Mouse (Mus musculus) cerebellum, adult 8-10 months (tissue): Measurements from ENCODE around the gene Adipor1.
"Not testable (repeated sequence)": the region's sequence is repeated elsewhere in the genome, so short reads cannot be mapped to it uniquely, and the experiment has no call there.

Experiments used
- DNase-seq: peaks from one replicate; pipeline ENCODE4 v3.0.0; 2022

The Adipor1 gene

GRCm38 (mm10) chr1:134419751-134420458, 4.7 kb downstream of the Adipor1 start:
- DNase-seq: no peak

- DNase-seq: no peak
Observed at GRCm38 (mm10) chr1:134423911-134424310, 8.7 kb downstream of the Adipor1 start.

DNA sequence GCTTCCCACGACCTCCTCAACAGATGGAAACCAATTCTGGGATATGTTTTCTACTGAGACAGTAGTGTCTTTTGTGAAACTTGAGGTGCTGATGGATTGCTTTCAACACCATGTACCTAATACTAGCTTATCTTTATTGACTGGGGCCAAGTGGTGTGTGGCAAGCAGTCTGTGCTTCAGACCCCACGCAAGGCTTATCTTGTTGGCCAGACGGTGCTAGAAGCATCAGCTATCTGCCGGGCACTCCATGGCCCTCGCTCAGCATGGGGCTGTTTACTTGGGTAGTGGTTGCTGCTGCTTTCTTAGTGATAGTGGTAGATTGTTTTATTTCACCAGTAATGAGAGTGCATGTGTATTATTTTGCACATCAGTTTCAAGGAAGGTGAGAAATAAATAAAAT, 11.1 kb downstream of the Adipor1 start:
- DNase-seq: no peak

- no peak for DNase-seq
Observed at GRCm38 (mm10) chr1:134433002-134433401, 17.8 kb downstream of the Adipor1 start.

DNA sequence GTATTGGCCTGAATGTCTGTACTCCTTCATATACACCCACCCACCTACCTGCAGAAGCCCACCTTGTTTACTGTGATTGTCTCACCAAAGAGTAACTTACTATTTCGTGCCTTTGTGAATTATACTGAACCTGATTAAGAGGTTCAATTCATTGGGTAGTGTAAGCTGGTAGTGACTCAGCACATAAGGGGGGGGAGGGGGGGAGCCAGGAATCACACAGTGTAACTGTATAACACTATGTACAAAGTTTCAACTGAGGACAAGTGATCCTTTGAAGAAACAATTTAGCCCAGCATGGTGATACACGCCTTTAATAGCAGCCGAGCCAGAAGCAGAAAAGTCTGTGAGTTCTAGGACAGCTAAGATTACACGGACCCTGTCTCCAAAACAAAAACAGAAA, 18.3 kb downstream of the Adipor1 start:
- no peak for DNase-seq

DNA sequence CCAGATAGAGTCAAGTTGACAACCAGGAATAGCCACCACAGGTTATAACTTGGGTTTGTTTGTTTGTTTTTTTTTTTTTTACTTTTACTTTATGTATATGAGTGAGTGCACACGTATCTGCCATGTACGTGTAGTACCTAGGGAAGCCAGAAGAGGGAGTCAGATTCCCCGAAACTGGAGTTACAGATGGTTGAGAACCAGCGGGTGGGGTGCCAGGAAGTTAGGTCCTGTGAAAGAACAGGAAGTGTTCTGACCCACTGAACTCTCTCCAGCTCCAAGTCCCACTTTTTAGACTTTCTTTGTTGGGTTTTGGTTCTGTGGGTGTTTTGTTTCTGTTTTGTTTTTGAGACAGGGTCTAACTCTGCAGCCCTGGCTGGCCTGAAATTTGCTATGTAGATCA, 20.2 kb downstream of the Adipor1 start:
- no peak for DNase-seq

DNA sequence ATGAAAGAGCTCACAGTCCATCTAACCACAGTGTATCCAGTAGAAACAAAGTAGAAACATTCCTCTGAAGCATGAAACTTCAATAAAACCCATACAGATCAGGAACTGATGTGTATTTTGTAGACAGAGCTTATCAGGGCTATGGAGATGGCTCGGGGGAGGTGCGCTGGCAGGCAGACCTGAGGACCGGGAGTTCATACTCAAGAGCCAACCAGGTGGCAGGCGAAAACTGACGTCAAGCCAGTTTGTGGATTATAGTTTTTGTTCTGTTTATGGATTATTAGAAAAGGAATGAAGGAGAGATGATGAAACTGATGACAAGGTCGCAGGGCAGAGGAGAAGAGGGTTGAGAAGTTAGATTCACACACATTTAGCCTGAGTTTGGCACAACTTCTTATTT, 25.3 kb downstream of the Adipor1 start:
- no peak for DNase-seq

DNA sequence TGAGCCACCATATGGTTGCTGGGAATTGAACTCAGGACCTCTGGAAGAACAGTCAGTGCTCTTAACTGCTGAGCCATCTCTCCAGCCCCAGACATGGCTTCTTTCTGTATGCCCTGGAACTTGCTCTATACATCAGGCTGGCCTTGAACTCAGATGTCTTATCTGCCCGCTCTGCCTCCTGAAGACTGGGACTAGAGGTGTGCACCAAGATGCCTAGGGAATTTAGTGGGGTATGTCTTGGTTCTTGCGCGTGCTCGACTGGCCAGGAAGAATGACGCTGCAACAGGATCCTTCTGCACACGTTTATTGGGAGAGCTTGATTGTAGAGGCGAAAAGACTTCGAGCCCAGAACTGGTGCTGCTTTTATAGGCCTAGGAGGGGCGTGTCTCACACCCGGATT, 26.6 kb downstream of the Adipor1 start:
- DNase-seq: not testable (repeated sequence)

GRCm38 (mm10) chr1:134442394-134442793, 27.2 kb downstream of the Adipor1 start:
- DNase-seq: no peak

- DNase-seq: not testable (repeated sequence)
Observed at GRCm38 (mm10) chr1:134443288-134443687, 28.1 kb downstream of the Adipor1 start.

- no peak for DNase-seq
Observed at GRCm38 (mm10) chr1:134445418-134445817, 30.2 kb downstream of the Adipor1 start.

- DNase-seq: not testable (repeated sequence)
Observed at GRCm38 (mm10) chr1:134448537-134448936, 33.4 kb downstream of the Adipor1 start.

GRCm38 (mm10) chr1:134450201-134450600, 35.0 kb downstream of the Adipor1 start:
- no peak for DNase-seq

- peak; percentile 21 for DNase-seq
Observed at GRCm38 (mm10) chr1:134450986-134451385, 35.8 kb downstream of the Adipor1 start.

DNA sequence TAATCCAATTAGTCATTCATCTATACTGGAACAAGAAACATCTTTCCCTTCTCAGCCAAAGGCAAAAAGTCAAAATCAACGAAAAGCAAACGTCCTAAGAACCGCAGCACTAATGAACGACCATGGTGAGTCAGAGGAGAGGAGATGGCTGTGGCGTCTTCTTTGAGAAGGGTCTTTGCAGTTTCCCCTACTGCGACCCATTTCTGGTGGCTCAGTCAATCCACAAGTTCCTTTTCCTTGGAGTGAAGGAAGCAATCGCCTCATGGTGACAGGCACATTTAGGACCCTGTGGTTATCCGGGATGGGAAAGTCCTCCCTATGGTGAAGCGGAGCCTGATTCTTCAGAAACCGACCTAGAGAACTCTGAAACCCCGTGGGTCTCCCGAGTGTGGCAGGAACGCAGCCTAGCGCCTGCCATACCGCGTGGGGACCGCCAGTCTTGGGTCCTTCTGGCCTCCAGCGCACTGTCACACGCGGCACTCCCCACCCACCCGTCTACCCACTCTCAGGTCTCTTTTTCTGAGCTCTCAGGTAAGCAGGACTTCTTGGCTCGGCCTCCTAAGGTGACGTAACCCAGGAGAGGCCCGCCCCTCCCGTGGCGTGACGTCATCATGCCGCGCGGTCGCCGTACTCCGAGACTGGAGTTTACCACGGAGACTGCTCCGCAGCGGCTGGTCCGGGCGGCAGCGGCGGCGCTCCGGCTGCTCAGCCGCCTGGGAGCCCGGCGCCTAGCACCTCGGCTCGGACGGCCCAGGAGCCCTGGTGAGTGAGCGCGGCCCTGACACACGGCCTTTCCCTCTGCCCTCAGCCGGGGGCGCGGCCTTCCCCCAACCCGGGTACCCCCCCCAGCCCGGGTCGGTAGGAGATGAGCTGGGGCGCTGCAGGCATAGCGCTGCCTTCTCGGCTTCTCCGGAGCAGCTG, 40.0 kb downstream of the Adipor1 start, which contains the start of gene Klhl12:
Gene Klhl12, plus strand, starts transcription at position 628 of the 921 bp plus-strand sequence.
- DNase-seq: peak; percentile 98

- DNase-seq: no peak
Observed at GRCm38 (mm10) chr1:134456060-134456459, 40.9 kb downstream of the Adipor1 start.

GRCm38 (mm10) chr1:134458139-134458727, 43.1 kb downstream of the Adipor1 start:
- DNase-seq: no peak

GRCm38 (mm10) chr1:134460294-134461284, 45.4 kb downstream of the Adipor1 start:
- no peak for DNase-seq
